Comparison of ENCODE assay signal across 9 mouse cellular contexts in genomic region chr17:75617280-75617679, GRCm38 (mm10).
DNase-seq lines count a peak whose midpoint lies in the region; ATAC-seq lines count a peak whose summit lies in the region.
"Had no signal": no experiment of that assay in that cellular context is flagged by ENCODE, and none has a peak within 500 bp of the region (broad histone marks: within the 10 kb centered on the region; RNA-seq: fewer than 3 reads in every experiment).

No protein-coding gene starts in this region.

- H3K4me3 ChIP-seq in neural tube, embryonic 12.5 days = no peak overlapping the region
- H3K4me3 ChIP-seq: lung, embryonic 15.5 days had no signal

- H3K9me3 ChIP-seq in neural tube, embryonic 12.5 days = no peaks in the 10 kb centered on the region
- H3K9me3 ChIP-seq: lung, embryonic 15.5 days had no signal

- H3K27me3 ChIP-seq in neural tube, embryonic 12.5 days (replicated peaks) = no peaks in the 10 kb centered on the region
- H3K27me3 ChIP-seq: lung, embryonic 15.5 days had no signal

- H3K36me3 ChIP-seq in neural tube, embryonic 12.5 days = no peaks in the 10 kb centered on the region
- H3K36me3 ChIP-seq: lung, embryonic 15.5 days had no signal

- DNase-seq in adrenal gland, postnatal 10 days = peak; percentile 17
- DNase-seq in adrenal gland, postnatal 4 days (ENCODE audit: low spot score in 2 of 2) = no peak
- peak; percentile 31 to 38 for DNase-seq in right cerebral cortex, postnatal 10 days (ENCODE audit: low spot score in 2 of 2)
- DNase-seq in right cerebral cortex, postnatal 14 days = no peak
- DNase-seq in forelimb bud, embryonic 11.5 days (ENCODE audit: low read depth, low spot score) = peak; percentile 34
- DNase-seq in layer of hippocampus, adult 9-10 months (ENCODE audit: low spot score) = peak; percentile 25
- DNase-seq in ovary, postnatal 36 days (ENCODE audit: low spot score) = no peak

- 27% methylated on average over 6 of the region's 6 CpGs for WGBS in neural tube, embryonic 12.5 days

- no peak overlapping the region for H3K4me2 ChIP-seq in neural tube, embryonic 12.5 days (replicated peaks)
- H3K4me2 ChIP-seq: lung, embryonic 15.5 days had no signal

- no peaks in the 10 kb centered on the region for H3K4me1 ChIP-seq in neural tube, embryonic 12.5 days
- H3K4me1 ChIP-seq: lung, embryonic 15.5 days had no signal

- H3K9ac ChIP-seq in neural tube, embryonic 12.5 days = no peak overlapping the region
- H3K9ac ChIP-seq: lung, embryonic 15.5 days had no signal

- ATAC-seq in neural tube, embryonic 12.5 days (ENCODE audit: low FRiP score, low read depth) = 0 out of 2 replicates have a peak, but pooled peaks have one; percentile 48

- H3K27ac ChIP-seq in neural tube, embryonic 12.5 days = no peak overlapping the region
- H3K27ac ChIP-seq: lung, embryonic 15.5 days had no signal

Comparison
In these comparisons a context has a peak if more than half of its experiments do, and no peak if none do; other contexts are left out.
1. DNase-seq: peak in adrenal gland, postnatal 10 days (single experiment), right cerebral cortex, postnatal 10 days (2 of 2), forelimb bud, embryonic 11.5 days (single experiment) and layer of hippocampus, adult 9-10 months (single experiment); none in adrenal gland, postnatal 4 days (0 of 2), right cerebral cortex, postnatal 14 days (single experiment) and ovary, postnatal 36 days (single experiment).